In genomic region chr6:92015848-92016247, GRCm38 (mm10) we compare ENCODE assay signal across 16 mouse cellular contexts. TPM values are rescaled to one million over a fixed set of nuclear protein-coding genes. Genes with fewer than 3 reads are reported as not detected.
"Had no signal": no experiment of that assay in that cellular context is flagged by ENCODE, and none has a peak within 500 bp of the region (broad histone marks: within the 10 kb centered on the region; RNA-seq: fewer than 3 reads in every experiment).

No protein-coding gene starts in this region.

- DNase-seq: kidney, adult 11 months; kidney, postnatal 10 days; layer of hippocampus, postnatal 36 days; lung, adult 2 months; lung, postnatal 10 days; lung, postnatal 4 days; right cerebral cortex, adult 18-20 months; right cerebral cortex, postnatal 25 days; thymus, postnatal 4 days had no signal

- H3K4me3 ChIP-seq: limb, embryonic 13.5 days; midbrain, embryonic 10.5 days; myocyte; neural tube, embryonic 15.5 days had no signal

- H3K27ac ChIP-seq: limb, embryonic 13.5 days; liver, embryonic 14.5 days; midbrain, embryonic 10.5 days; neural tube, embryonic 15.5 days; stomach, postnatal 0 days had no signal

- H3K4me1 ChIP-seq: midbrain, embryonic 10.5 days; neural tube, embryonic 15.5 days had no signal

RNA-seq across cellular contexts. Expression of gene Fgd5, which starts 37.2 kb away (rescaled TPM):
- total RNA-seq: megakaryocyte, adult 5-6 weeks had no signal
- polyA plus RNA-seq: myocyte had no signal
